Mouse (Mus musculus) heart, adult 2 months (tissue): Measurements from ENCODE around the gene Cd164. TPM values are rescaled to one million over a fixed set of nuclear protein-coding genes. Genes with fewer than 3 reads are reported as not detected.

Source experiments
- DNase-seq, 2 experiments: peaks; one replicate each; pipeline ENCODE4 v3.0.0; 2021
- H3K27ac ChIP-seq: fragments of 200-600 bp; 2 replicates; pipeline ENCODE4 v1.8.1; 2022
- H3K27me3 ChIP-seq: fragments of 200-500 bp; 2 replicates; pipeline ENCODE4 v1.6.1; 2012; ENCODE audit warnings: mild to moderate bottlenecking, low read length, inconsistent platforms, mixed read lengths; ENCODE audit not compliant: control insufficient read depth, insufficient read depth
- H3K36me3 ChIP-seq: fragments of 200-500 bp; 2 replicates; pipeline ENCODE4 v1.6.1; 2012; ENCODE audit warnings: low read length, inconsistent platforms; ENCODE audit not compliant: control insufficient read depth, insufficient read depth
- H3K4me1 ChIP-seq: fragments of 200-500 bp; 2 replicates; pipeline ENCODE4 v1.6.1; 2011; ENCODE audit warnings: low read length; ENCODE audit not compliant: control insufficient read depth, insufficient read depth
- H3K4me3 ChIP-seq: fragments of 200-600 bp; 2 replicates; pipeline ENCODE4 v1.8.1; 2022
- H3K79me2 ChIP-seq: fragments of 200-500 bp; replicated peaks from 2 replicates; pipeline ENCODE4 v1.6.1; 2012; ENCODE audit warnings: mild to moderate bottlenecking, inconsistent platforms, low read length, moderate library complexity, mixed read lengths; ENCODE audit not compliant: control insufficient read depth, insufficient read depth
- H3K9ac ChIP-seq: fragments of 200-500 bp; 2 replicates; pipeline ENCODE4 v1.6.1; 2012; ENCODE audit warnings: low read depth, mild to moderate bottlenecking, control low read depth, inconsistent platforms, low read length, mixed read lengths
- CTCF ChIP-seq: fragments of 200-600 bp; IDR thresholded peaks from 2 replicates; pipeline ENCODE4 v1.8.1; 2022; ENCODE audit warnings: antibody characterized with exemption, mild to moderate bottlenecking, moderate library complexity
- EP300 ChIP-seq: fragments of 200-500 bp; IDR thresholded peaks from 2 replicates; pipeline ENCODE4 v1.6.1; 2011; ENCODE audit warnings: low read depth, low read length, control low read depth; ENCODE audit not compliant: insufficient read depth
- POLR2A ChIP-seq: fragments of 200-500 bp; IDR thresholded peaks from 2 replicates; pipeline ENCODE4 v1.6.1; 2011; ENCODE audit warnings: mild to moderate bottlenecking, low read depth, low read length, control low read depth; ENCODE audit not compliant: insufficient read depth
- WGBS: fragments of 180-500 bp; shearing (Covaris S2); methylation state at CpG from one replicate; pipeline ENCODE4 v1.1.7; 2018; 5-methylcytosine and 5-hydroxymethylcytosine counted together
- intact Hi-C: fragments of 180-260 bp; cut with DNase I; formaldehyde crosslinking; loops from one replicate; pipeline ENCODE4 v1.15.1; 2025
- polyA plus RNA-seq: library from polyadenylated mRNA; depleted of rRNA; stranded (reverse); fragments of >200 nt; gene quantifications from 2 replicates; pipeline ENCODE4 v1.2.3, GENCODE M21; 2012; rRNA removed
- total RNA-seq, 2 experiments: library from RNA; stranded (reverse); gene quantifications; 2 replicates each; pipeline ENCODE4 v1.2.3; 2021

Gene Cd164
- total and polyA plus RNA-seq, 3 experiments = 131 to 151 (median 137) TPM

DNA sequence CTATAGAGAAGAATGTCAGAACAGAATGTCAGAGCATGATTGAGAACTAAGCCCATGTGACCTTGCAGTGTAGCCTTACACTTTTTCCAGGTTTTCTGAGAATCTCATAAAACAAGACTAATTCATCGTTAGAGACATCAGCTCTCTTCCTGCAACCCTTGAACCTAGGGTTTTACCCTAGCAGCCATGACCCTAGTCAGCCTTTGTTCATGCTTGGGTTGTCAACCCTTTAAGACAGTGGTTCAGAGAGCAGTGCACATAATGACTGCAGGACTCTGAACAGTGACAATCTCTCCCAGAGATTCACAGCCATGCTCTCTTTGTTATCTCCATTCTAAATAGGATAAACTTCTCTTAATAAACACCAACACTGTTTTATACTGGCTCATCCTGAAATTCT, 59.3 kb downstream of the Cd164 start:
- intact Hi-C loops = no loop called here
- Histone ChIP-seq H3K36me3 (no peaks in the 10 kb centered on the region), H3K4me3 (no peak overlapping the region), H3K27ac (no peak overlapping the region), H3K9ac (no peak overlapping the region), H3K4me1 (no peaks in the 10 kb centered on the region), H3K79me2 (no peaks in the 10 kb centered on the region), H3K27me3 (no peaks in the 10 kb centered on the region)
- 77% methylated on average over 1 of the region's 1 CpGs for WGBS
- DNase-seq = no peak
- TF ChIP-seq EP300 = no peak
- no peak for TF ChIP-seq POLR2A
- no peak for TF ChIP-seq CTCF

DNA sequence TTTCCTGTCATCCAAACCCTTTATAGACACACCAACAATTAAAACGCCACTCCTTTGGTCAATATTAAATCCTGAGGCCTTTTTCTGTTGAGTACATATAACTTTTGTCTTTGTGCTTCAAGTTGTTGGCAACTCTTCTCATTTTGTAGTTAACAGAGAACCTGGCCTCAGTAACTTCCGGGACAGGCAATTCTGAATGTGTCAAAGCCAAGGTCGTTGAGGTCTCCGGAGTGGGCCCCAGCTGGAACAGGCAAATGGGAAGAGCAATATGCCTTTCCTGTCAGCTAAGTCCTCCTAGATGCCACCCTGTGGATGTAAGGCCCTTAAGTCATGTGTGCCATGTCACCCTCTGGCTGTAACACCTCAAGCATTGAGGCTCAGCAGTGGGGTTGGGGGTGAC, 61.2 kb downstream of the Cd164 start:
- H3K27ac ChIP-seq = no peak overlapping the region
- 52% methylated on average over 4 of the region's 4 CpGs for WGBS
- no peak overlapping the region for H3K4me3 ChIP-seq
- H3K36me3 ChIP-seq = no peaks in the 10 kb centered on the region
- no peak for TF ChIP-seq EP300
- no peaks in the 10 kb centered on the region for H3K79me2 ChIP-seq
- no peaks in the 10 kb centered on the region for H3K27me3 ChIP-seq
- intact Hi-C loops = no loop called here
- no peak overlapping the region for H3K9ac ChIP-seq
- no peak for DNase-seq
- no peaks in the 10 kb centered on the region for H3K4me1 ChIP-seq

Other genes starting within 250 kb of the Cd164 start
- gene Fig4, start 216.2 kb upstream of the Cd164 start, total RNA-seq = 10 to 100 TPM; 22.1 to 25.6 TPM
- 17.8 and 25.7 TPM in 2 replicates for gene Fig4, start 216.2 kb upstream of the Cd164 start, polyA plus RNA-seq
- gene Ak9, start 215.4 kb upstream of the Cd164 start, total RNA-seq = not detected
- gene Ak9, start 215.4 kb upstream of the Cd164 start, polyA plus RNA-seq = 0.06 TPM in 1 of 2 replicates, not detected in the other
- 1 to 10 TPM; 6.9 to 7.9 TPM for gene Zbtb24, start 69.0 kb upstream of the Cd164 start, total RNA-seq
- gene Zbtb24, start 69.0 kb upstream of the Cd164 start, polyA plus RNA-seq = 6.0 and 8.7 TPM in 2 replicates
- 10 to 100 TPM in 1 of 2 experiments, 1 to 10 TPM in 1; 9.6 to 11.0 TPM for gene Mical1, start 43.1 kb upstream of the Cd164 start, total RNA-seq
- 18.5 and 20.3 TPM in 2 replicates for gene Mical1, start 43.1 kb upstream of the Cd164 start, polyA plus RNA-seq
- 10 to 100 TPM; 31.8 to 36.2 TPM for gene Smpd2, start 29.0 kb upstream of the Cd164 start, total RNA-seq
- gene Smpd2, start 29.0 kb upstream of the Cd164 start, polyA plus RNA-seq = 60.2 and 60.8 TPM in 2 replicates
- gene Ppil6, start 29.0 kb upstream of the Cd164 start, total RNA-seq = 1 to 10 TPM in 1 of 2 experiments, under 1 TPM in 1; 0.84 to 1.7 TPM
- 0.59 and 1.2 TPM in 2 replicates for gene Ppil6, start 29.0 kb upstream of the Cd164 start, polyA plus RNA-seq
- under 1 TPM in 1 of 2 experiments, not detected in 1; 0.11 TPM for gene Ccdc162, start 197.2 kb downstream of the Cd164 start, total RNA-seq
- gene Ccdc162, start 197.2 kb downstream of the Cd164 start, polyA plus RNA-seq = 0.09 and 0.49 TPM in 2 replicates